Mouse (Mus musculus): ENCODE results near the gene Efhb. TPM values are rescaled to one million over a fixed set of nuclear protein-coding genes. Genes with fewer than 3 reads are reported as not detected.

The Efhb gene
- polyA plus RNA-seq, 1 experiment from 2014 or later = not detected

- no peaks in the 10 kb centered on the region for H3K36me3 ChIP-seq (ENCODE audit: inconsistent target)
- 74% methylated on average over 2 of the region's 2 CpGs for WGBS (ENCODE audit: missing documents)
- H3K4me3 ChIP-seq (ENCODE audit: inconsistent target) = no peak overlapping the region
- no peak overlapping the region for H3K27ac ChIP-seq
- H3K79me2 ChIP-seq (ENCODE audit: inconsistent target) = no peaks in the 10 kb centered on the region
Measured at GRCm38 (mm10) chr17:53456152-53456551, 7.0 kb downstream of the Efhb start.

GRCm38 (mm10) chr17:53402689-53403306, 60.3 kb downstream of the Efhb start:
- no peak overlapping the region for H3K4me3 ChIP-seq (ENCODE audit: inconsistent target)
- no peak overlapping the region for H3K27ac ChIP-seq
- 38% methylated on average over 10 of the region's 10 CpGs for WGBS (ENCODE audit: missing documents)
- H3K36me3 ChIP-seq (ENCODE audit: inconsistent target) = no peaks in the 10 kb centered on the region
- H3K79me2 ChIP-seq (ENCODE audit: inconsistent target) = no peaks in the 10 kb centered on the region

GRCm38 (mm10) chr17:53393201-53393600, 69.9 kb downstream of the Efhb start:
- H3K79me2 ChIP-seq (ENCODE audit: inconsistent target) = no peaks in the 10 kb centered on the region
- WGBS (ENCODE audit: missing documents) = 85% methylated on average over 2 of the region's 2 CpGs
- no peaks in the 10 kb centered on the region for H3K36me3 ChIP-seq (ENCODE audit: inconsistent target)
- H3K27ac ChIP-seq = no peak overlapping the region
- H3K4me3 ChIP-seq (ENCODE audit: inconsistent target) = no peak overlapping the region

GRCm38 (mm10) chr17:53389507-53389906, 73.6 kb downstream of the Efhb start:
- no peak overlapping the region for H3K4me3 ChIP-seq (ENCODE audit: inconsistent target)
- no peaks in the 10 kb centered on the region for H3K36me3 ChIP-seq (ENCODE audit: inconsistent target)
- no peak overlapping the region for H3K27ac ChIP-seq
- 41% methylated on average over 4 of the region's 4 CpGs for WGBS (ENCODE audit: missing documents)
- no peaks in the 10 kb centered on the region for H3K79me2 ChIP-seq (ENCODE audit: inconsistent target)

GRCm38 (mm10) chr17:53387581-53388473, 75.3 kb downstream of the Efhb start:
- no peaks in the 10 kb centered on the region for H3K36me3 ChIP-seq (ENCODE audit: inconsistent target)
- H3K79me2 ChIP-seq (ENCODE audit: inconsistent target) = no peaks in the 10 kb centered on the region
- 53% methylated on average over 6 of the region's 6 CpGs for WGBS (ENCODE audit: missing documents)
- H3K4me3 ChIP-seq (ENCODE audit: inconsistent target) = no peak overlapping the region
- no peak overlapping the region for H3K27ac ChIP-seq

GRCm38 (mm10) chr17:53386863-53387262, 76.3 kb downstream of the Efhb start:
- H3K36me3 ChIP-seq (ENCODE audit: inconsistent target) = no peaks in the 10 kb centered on the region
- H3K4me3 ChIP-seq (ENCODE audit: inconsistent target) = no peak overlapping the region
- H3K27ac ChIP-seq = no peak overlapping the region
- 78% methylated on average over 6 of the region's 6 CpGs for WGBS (ENCODE audit: missing documents)
- no peaks in the 10 kb centered on the region for H3K79me2 ChIP-seq (ENCODE audit: inconsistent target)

- no peak overlapping the region for H3K27ac ChIP-seq
- WGBS (ENCODE audit: missing documents) = 85% methylated on average over 6 of the region's 6 CpGs
- H3K36me3 ChIP-seq (ENCODE audit: inconsistent target) = no peaks in the 10 kb centered on the region
- no peak overlapping the region for H3K4me3 ChIP-seq (ENCODE audit: inconsistent target)
- H3K79me2 ChIP-seq (ENCODE audit: inconsistent target) = no peaks in the 10 kb centered on the region
Measured at GRCm38 (mm10) chr17:53364111-53364510, 99.0 kb downstream of the Efhb start.

Other genes starting within 250 kb of the Efhb start
- 66.5 to 84.2 TPM (median 67.4 TPM) in 3 replicates for gene Rab5a, start 15.9 kb upstream of the Efhb start, polyA plus RNA-seq (2018)
- not detected in 3 replicates for gene Pp2d1, start 76.1 kb upstream of the Efhb start, polyA plus RNA-seq (2018)
- 14.0 to 30.7 TPM (median 17.0 TPM) in 3 replicates for gene Kat2b, start 103.5 kb upstream of the Efhb start, polyA plus RNA-seq (2018)
- gene Sgo1, start 226.0 kb upstream of the Efhb start, polyA plus RNA-seq (2018) = 0.23 to 2.2 TPM (median 1.2 TPM) in 3 replicates

All from macrophage (primary cell).